Mouse (Mus musculus): ENCODE measurements around the gene Got1. TPM values are rescaled to one million over a fixed set of nuclear protein-coding genes. Genes with fewer than 3 reads are reported as not detected.

Gene Got1
- polyA plus RNA-seq, 1 experiment = 21.7 TPM

GRCm38 (mm10) chr19:43459948-43460347, 64.5 kb downstream of the Got1 start:
- Histone ChIP-seq H3K4me3 (ENCODE audit: insufficient read depth, low read depth, low read length) (no peak overlapping the region), H3K4me1 (ENCODE audit: control insufficient read depth, insufficient read depth, insufficient read length, low read length) (no peaks in the 10 kb centered on the region), H3K27ac (replicated peaks; ENCODE audit: low read depth, low read length) (no peak overlapping the region)

GRCm38 (mm10) chr19:43453025-43453424, 71.4 kb downstream of the Got1 start:
- no peak overlapping the region for H3K27ac ChIP-seq (replicated peaks; ENCODE audit: low read depth, low read length)
- no peak overlapping the region for H3K4me3 ChIP-seq (ENCODE audit: insufficient read depth, low read depth, low read length)
- no peaks in the 10 kb centered on the region for H3K4me1 ChIP-seq (ENCODE audit: control insufficient read depth, insufficient read depth, insufficient read length, low read length)

- H3K27ac ChIP-seq (replicated peaks; ENCODE audit: low read depth, low read length) = no peak overlapping the region
- no peak overlapping the region for H3K4me3 ChIP-seq (ENCODE audit: insufficient read depth, low read depth, low read length)
- H3K4me1 ChIP-seq (ENCODE audit: control insufficient read depth, insufficient read depth, insufficient read length, low read length) = no peaks in the 10 kb centered on the region
Measured at GRCm38 (mm10) chr19:43452176-43452575, 72.2 kb downstream of the Got1 start.

- H3K27ac ChIP-seq (replicated peaks; ENCODE audit: low read depth, low read length) = no peak overlapping the region
- H3K4me1 ChIP-seq (ENCODE audit: control insufficient read depth, insufficient read depth, insufficient read length, low read length) = no peaks in the 10 kb centered on the region
- H3K4me3 ChIP-seq (ENCODE audit: insufficient read depth, low read depth, low read length) = no peak overlapping the region
Measured at GRCm38 (mm10) chr19:43451563-43451962, 72.8 kb downstream of the Got1 start.

Other genes with a start within 250 kb of the Got1 start
- not detected in 2 replicates for gene Hpse2, start 136.2 kb downstream of the Got1 start, polyA plus RNA-seq (2012; ENCODE audit: insufficient read depth, insufficient read length, missing spikeins)
- not detected in 2 replicates for gene Cnnm1, start 84.2 kb downstream of the Got1 start, polyA plus RNA-seq (2012; ENCODE audit: insufficient read depth, insufficient read length, missing spikeins)
- not detected in 2 replicates for gene Nkx2-3, start 87.7 kb upstream of the Got1 start, polyA plus RNA-seq (2012; ENCODE audit: insufficient read depth, insufficient read length, missing spikeins)
- 33.1 and 35.6 TPM in 2 replicates for gene Slc25a28, start 150.3 kb upstream of the Got1 start, polyA plus RNA-seq (2012; ENCODE audit: insufficient read depth, insufficient read length, missing spikeins)
- gene Entpd7, start 165.1 kb upstream of the Got1 start, polyA plus RNA-seq (2012; ENCODE audit: insufficient read depth, insufficient read length, missing spikeins) = 1.7 and 2.0 TPM in 2 replicates
- 19.4 and 22.1 TPM in 2 replicates for gene Cutc, start 228.4 kb upstream of the Got1 start, polyA plus RNA-seq (2012; ENCODE audit: insufficient read depth, insufficient read length, missing spikeins)
- 29.4 and 34.1 TPM in 2 replicates for gene Cox15, start 228.4 kb upstream of the Got1 start, polyA plus RNA-seq (2012; ENCODE audit: insufficient read depth, insufficient read length, missing spikeins)